8 mouse cellular contexts compared by ENCODE assay signal in the genomic region with DNA sequence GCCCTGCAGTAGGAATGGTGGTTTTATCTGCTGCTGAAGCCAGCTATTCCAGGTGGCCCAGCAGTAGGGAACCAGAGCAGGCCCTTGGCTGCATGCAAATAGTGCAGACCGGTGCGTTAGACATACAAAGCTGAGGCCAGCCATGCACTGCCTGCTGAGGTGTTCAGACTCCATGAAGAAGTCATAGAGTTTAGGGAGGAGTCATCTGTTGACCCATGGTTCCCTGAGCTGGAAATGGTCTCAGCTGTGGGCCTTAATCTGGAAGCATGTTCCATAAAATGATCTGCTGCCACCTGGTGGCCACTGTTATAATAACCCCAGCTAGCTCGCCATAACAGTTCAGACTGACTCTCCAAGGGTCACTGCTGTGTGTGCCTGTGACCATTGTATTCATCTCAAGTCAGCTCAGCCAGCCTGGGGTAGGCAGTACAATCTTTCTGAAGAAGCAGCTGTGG. TPM values are rescaled to one million over a fixed set of nuclear protein-coding genes. Genes with fewer than 3 reads are reported as not detected.
A peak's percentile ranks its signal among the peaks of the same experiment; 100 is the strongest.
DNase-seq lines count a peak whose midpoint lies in the region; ATAC-seq and TF ChIP-seq lines count a peak whose summit lies in the region.

No protein-coding gene starts in this region.

- DNase-seq in A20 (ENCODE audit: low read depth, low spot score), result peak; percentile 55
- peak; percentile 87 for DNase-seq in adrenal gland, postnatal 14 days
- peak; percentile 82 for DNase-seq in embryonic facial prominence, embryonic 10.5 days (ENCODE audit: low spot score)
- DNase-seq in heart, adult 18-20 months, result peak; percentile 64 to 90
- peak; percentile 86 for DNase-seq in kidney, adult 18-20 months
- peak; percentile 86 for DNase-seq in left cerebral cortex, postnatal 4 days
- peak; percentile 93 for DNase-seq in midbrain, embryonic 14.5 days
- peak; percentile 7 to 56 for DNase-seq in spleen, adult 2 months (ENCODE audit: low read depth in 1 of 2, low spot score in 2 of 2)

- ATAC-seq in midbrain, embryonic 14.5 days (ENCODE audit: low FRiP score, low TSS enrichment), result peak; percentile 56; the same call in 1 of the 2 replicates

- no peak for TF ChIP-seq POLR2A in spleen, adult 2 months (IDR thresholded peaks at IDR 0.05; ENCODE audit: low read depth, low read length)

- no peaks in the 10 kb centered on the region for H3K27me3 ChIP-seq in embryonic facial prominence, embryonic 10.5 days (replicated peaks; ENCODE audit: low read depth, poor library complexity, severe bottlenecking)
- H3K27me3 ChIP-seq in midbrain, embryonic 14.5 days (ENCODE audit: control insufficient read depth, insufficient read depth, low read length), result no peaks in the 10 kb centered on the region
- H3K27me3 ChIP-seq in spleen, adult 2 months (ENCODE audit: control insufficient read depth, insufficient read depth, low read length), result no peaks in the 10 kb centered on the region

- H3K4me1 ChIP-seq in embryonic facial prominence, embryonic 10.5 days, result no peaks in the 10 kb centered on the region
- no peaks in the 10 kb centered on the region for H3K4me1 ChIP-seq in midbrain, embryonic 14.5 days (ENCODE audit: control insufficient read depth, insufficient read depth, low read length)
- H3K4me1 ChIP-seq in spleen, adult 2 months (ENCODE audit: control insufficient read depth, insufficient read depth, insufficient read length), result no peaks in the 10 kb centered on the region

- no peaks in the 10 kb centered on the region for H3K36me3 ChIP-seq in embryonic facial prominence, embryonic 10.5 days (replicated peaks)
- no peaks in the 10 kb centered on the region for H3K36me3 ChIP-seq in midbrain, embryonic 14.5 days (ENCODE audit: control insufficient read depth, insufficient read depth, low read length)
- H3K36me3 ChIP-seq in spleen, adult 2 months (ENCODE audit: control insufficient read depth, insufficient read depth, low read length), result no peaks in the 10 kb centered on the region

- no peak overlapping the region for H3K4me2 ChIP-seq in midbrain, embryonic 14.5 days (ENCODE audit: low read length)

- no peak overlapping the region for H3K9ac ChIP-seq in midbrain, embryonic 14.5 days (replicated peaks; ENCODE audit: low read length)

- no peak overlapping the region for H3K27ac ChIP-seq in embryonic facial prominence, embryonic 10.5 days (replicated peaks)
- 0 out of 2 replicates have a peak overlapping the region, but pooled peaks have one; percentile 37 for H3K27ac ChIP-seq in midbrain, embryonic 14.5 days (replicated peaks; ENCODE audit: low read depth, low read length)
- no peak overlapping the region for H3K27ac ChIP-seq in spleen, adult 2 months (ENCODE audit: insufficient read depth, low read length)

- no peak overlapping the region for H3K4me3 ChIP-seq in embryonic facial prominence, embryonic 10.5 days
- H3K4me3 ChIP-seq in midbrain, embryonic 14.5 days (replicated peaks; ENCODE audit: low read depth, low read length), result no peak overlapping the region
- H3K4me3 ChIP-seq in spleen, adult 2 months (ENCODE audit: extremely low read depth, insufficient read depth, insufficient read length), result no peak overlapping the region

- 47% methylated on average over 3 of the region's 3 CpGs for whole genome bisulfite sequencing in embryonic facial prominence, embryonic 10.5 days
- 39% methylated on average over 3 of the region's 3 CpGs for WGBS in midbrain, embryonic 14.5 days
- 62% methylated on average over 3 of the region's 3 CpGs for WGBS in spleen, adult 2 months

- peak; percentile 38; the same call in 1 of the 2 replicates for TF ChIP-seq CTCF in spleen, adult 2 months (IDR thresholded peaks at IDR 0.05; ENCODE audit: extremely low read depth, insufficient read depth, insufficient read length, insufficient replicate concordance)

- intact Hi-C loops in left cerebral cortex, postnatal 4 days (cut with DNase I), result loop anchor here (10.0 kb wide), 1 partner anchor 890 kb away; no protein-coding TSS in a partner anchor

- no peaks in the 10 kb centered on the region for H3K9me3 ChIP-seq in embryonic facial prominence, embryonic 10.5 days
- H3K9me3 ChIP-seq in midbrain, embryonic 14.5 days (ENCODE audit: control insufficient read depth, low read length), result no peaks in the 10 kb centered on the region

RNA-seq across cellular contexts. Expression of gene Slc41a3, which starts 29.2 kb away (rescaled TPM):
- 21.4 and 25.2 TPM in 2 replicates for total RNA-seq in adrenal gland, postnatal 14 days (2021)
- 1.7 and 2.2 TPM in 2 replicates for polyA plus RNA-seq in embryonic facial prominence, embryonic 10.5 days (2016; fragmentation: Nextera tagmentation; extraction: Ambion mirVana)
- total RNA-seq in heart, adult 18-20 months (2021), result 100 to 1,000 TPM; 127 to 149 TPM
- 1 to 10 TPM; 4.9 to 5.9 TPM for total RNA-seq in left cerebral cortex, postnatal 4 days (2021)
- 4.7 and 5.3 TPM in 2 replicates for polyA plus RNA-seq in midbrain, embryonic 14.5 days (2014; fragmentation: Nextera tagmentation; extraction: Ambion mirVana)
- 7.2 and 8.3 TPM in 2 replicates for polyA plus RNA-seq in spleen, adult 2 months (2012; rRNA removed)

Comparison
In these comparisons a context has a peak if more than half of its experiments do, and no peak if none do; other contexts are left out.
1. DNase-seq: peak in every context shown above with its lines; median percentile 93 in midbrain, embryonic 14.5 days; 87 in adrenal gland, postnatal 14 days; 86 in kidney, adult 18-20 months; 86 in left cerebral cortex, postnatal 4 days; 82 in embryonic facial prominence, embryonic 10.5 days; 77 in heart, adult 18-20 months; 55 in A20; 32 in spleen, adult 2 months.